8 mouse cellular contexts compared by ENCODE assay signal in the genomic region with DNA sequence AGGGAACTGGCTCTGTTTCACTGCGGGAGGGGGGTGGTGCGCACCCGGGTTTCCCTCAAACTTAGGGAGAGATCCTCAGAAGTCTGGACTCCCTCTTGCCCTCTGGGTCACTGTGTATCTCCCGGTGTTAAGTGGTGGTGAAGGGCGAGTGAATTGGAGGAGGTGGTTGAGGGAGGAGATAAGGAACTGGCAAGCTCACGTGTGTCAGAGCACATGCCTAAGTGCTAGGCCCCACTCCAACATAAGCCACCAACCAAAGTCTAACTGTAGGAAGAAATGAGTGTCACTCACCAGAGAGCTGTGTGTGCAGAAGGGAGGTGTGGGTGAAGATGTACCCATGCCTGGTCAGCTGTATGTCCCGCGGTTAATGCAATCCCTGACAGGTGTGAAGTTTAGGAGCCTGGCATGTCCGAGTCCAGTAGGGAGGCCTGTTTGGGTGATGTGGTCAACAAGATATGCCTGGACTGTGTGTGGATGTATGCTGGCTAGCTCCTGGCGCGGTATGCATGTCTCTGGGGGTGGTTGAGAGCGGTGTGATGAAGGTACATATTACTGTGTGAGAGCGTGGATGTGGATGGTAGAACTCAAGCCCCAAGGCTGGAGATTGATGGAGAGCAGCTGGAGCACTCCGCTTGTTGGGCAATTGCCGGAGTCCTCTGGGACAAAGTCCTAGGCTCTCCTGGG. TPM values are rescaled to one million over a fixed set of nuclear protein-coding genes. Genes with fewer than 3 reads are reported as not detected.
DNase-seq lines count a peak whose midpoint lies in the region; ATAC-seq and TF ChIP-seq lines count a peak whose summit lies in the region.

No protein-coding gene starts in this region.

- TF ChIP-seq RAD21 in MEL (IDR thresholded peaks at IDR 0.05; ENCODE audit: low read depth, low read length) = no peak

- peak overlapping the region; percentile 95 to 96 for H3K4me3 ChIP-seq in MEL (ENCODE audit: control insufficient read depth in 1 of 2, insufficient read depth in 1 of 2, low read depth in 2 of 2, low read length in 2 of 2)
- H3K4me3 ChIP-seq in forebrain, postnatal 0 days (ENCODE audit: low read depth, low read length) = peak overlapping the region; percentile 46
- H3K4me3 ChIP-seq in kidney, embryonic 14.5 days (ENCODE audit: low read length) = peak overlapping the region; percentile 72

- 52% methylated on average over 15 of the region's 15 CpGs for WGBS in forebrain, postnatal 0 days
- 35% methylated on average over 15 of the region's 15 CpGs for WGBS in kidney, embryonic 14.5 days

- H3K27ac ChIP-seq in MEL (ENCODE audit: control insufficient read depth, low read depth, low read length) = peak overlapping the region; percentile 85
- H3K27ac ChIP-seq in forebrain, postnatal 0 days (ENCODE audit: low read depth, low read length) = peak overlapping the region; percentile 31; the same call in 1 of the 2 replicates
- peak overlapping the region; percentile 48; the same call in 1 of the 2 replicates for H3K27ac ChIP-seq in kidney, embryonic 14.5 days (ENCODE audit: low read depth, low read length)

- peak; percentile 20 to 71; a peak in 2 of 4 replicates for TF ChIP-seq POLR2A in MEL (IDR thresholded peaks at IDR 0.05; ENCODE audit: control insufficient read depth in 1 of 2, insufficient read depth in 1 of 2, low read depth in 1 of 2, low read length in 2 of 2, poor library complexity in 1 of 2)

- TF ChIP-seq EP300 in MEL (IDR thresholded peaks at IDR 0.05; ENCODE audit: low read depth in 1 of 2, low read length in 2 of 2) = peak in 1 of 2 experiments; percentile 51; a peak in 2 of 4 replicates

- no peak for TF ChIP-seq CTCF in MEL (IDR thresholded peaks at IDR 0.05 in 2 of 3, conservative IDR thresholded peaks at IDR 0.05 in 1 of 3; ENCODE audit: control insufficient read depth in 1 of 3, insufficient read depth in 1 of 3, low read depth in 2 of 3, low read length in 3 of 3, poor library complexity in 1 of 3, severe bottlenecking in 1 of 3)
- no peak for TF ChIP-seq CTCF in forebrain, postnatal 0 days (IDR thresholded peaks at IDR 0.05; ENCODE audit: low read depth)

- peaks cover 35% of the 10 kb centered on the region for H3K79me2 ChIP-seq in MEL (ENCODE audit: control insufficient read depth, insufficient read depth, low read length, poor library complexity)

- H3K27me3 ChIP-seq in MEL (ENCODE audit: control insufficient read depth in 1 of 2, insufficient read depth in 2 of 2, low read length in 2 of 2) = no peaks in the 10 kb centered on the region
- H3K27me3 ChIP-seq in forebrain, postnatal 0 days (ENCODE audit: insufficient read depth, low read length) = no peaks in the 10 kb centered on the region
- H3K27me3 ChIP-seq in kidney, embryonic 14.5 days (ENCODE audit: control insufficient read depth, insufficient read depth, low read length) = no peaks in the 10 kb centered on the region

- H3K9ac ChIP-seq in MEL (ENCODE audit: control insufficient read depth, low read depth, low read length, poor library complexity, severe bottlenecking) = peak overlapping the region; percentile 96
- H3K9ac ChIP-seq in forebrain, postnatal 0 days = peak overlapping the region; percentile 58
- H3K9ac ChIP-seq in kidney, embryonic 14.5 days (ENCODE audit: low read depth, low read length) = peak overlapping the region; percentile 77

- H3K36me3 ChIP-seq in MEL (ENCODE audit: control insufficient read depth in 1 of 2, insufficient read depth in 2 of 2, low read length in 2 of 2) = peaks cover 2 to 38% of the 10 kb centered on the region in 2 experiments; a peak in 3 of 4 replicates
- peaks cover 9% of the 10 kb centered on the region for H3K36me3 ChIP-seq in forebrain, postnatal 0 days (ENCODE audit: insufficient read depth)
- peaks cover 37% of the 10 kb centered on the region for H3K36me3 ChIP-seq in kidney, embryonic 14.5 days (ENCODE audit: control insufficient read depth, insufficient read depth, low read length)

- no peaks in the 10 kb centered on the region for H3K9me3 ChIP-seq in MEL (replicated peaks; ENCODE audit: insufficient read depth, low read length)
- no peaks in the 10 kb centered on the region for H3K9me3 ChIP-seq in forebrain, postnatal 0 days (ENCODE audit: low read length)
- H3K9me3 ChIP-seq in kidney, embryonic 14.5 days (ENCODE audit: control insufficient read depth, low read length) = no peaks in the 10 kb centered on the region

- DNase-seq in CD4-positive helper T cell, adult 2 months (ENCODE audit: low read depth, low spot score) = peak; percentile 48
- DNase-seq in MEL (ENCODE audit: low read depth, low spot score) = peak; percentile 80
- no peak for DNase-seq in forebrain, postnatal 0 days
- DNase-seq in lung, postnatal 25 days (ENCODE audit: low spot score) = peak; percentile 69
- no peak for DNase-seq in retina, embryonic 14.5 days (ENCODE audit: low spot score)
- no peak for DNase-seq in layer of hippocampus, adult 9-10 months (ENCODE audit: low spot score)
- DNase-seq in urinary bladder, postnatal 10 days (ENCODE audit: low spot score) = no peak

- peak overlapping the region; percentile 88 for H3K4me2 ChIP-seq in forebrain, postnatal 0 days (ENCODE audit: low read depth)
- H3K4me2 ChIP-seq in kidney, embryonic 14.5 days (replicated peaks; ENCODE audit: low read depth, low read length) = peak overlapping the region; percentile 79

- ATAC-seq in forebrain, postnatal 0 days = peak; percentile 5; the same call in 1 of the 2 replicates
- peak; percentile 12; the same call in 1 of the 2 replicates for ATAC-seq in kidney, embryonic 14.5 days (ENCODE audit: low FRiP score, low TSS enrichment)

- H3K4me1 ChIP-seq in MEL (ENCODE audit: control insufficient read depth in 1 of 2, insufficient read depth in 2 of 2, low read length in 2 of 2) = peaks cover 18 to 44% of the 10 kb centered on the region in 2 experiments
- H3K4me1 ChIP-seq in forebrain, postnatal 0 days (ENCODE audit: insufficient read depth) = peaks cover 18% of the 10 kb centered on the region
- H3K4me1 ChIP-seq in kidney, embryonic 14.5 days (ENCODE audit: control insufficient read depth, insufficient read depth, low read length) = peaks cover 25% of the 10 kb centered on the region

TF ChIP-seq in MEL, 35 proteins besides CTCF, POLR2A, EP300 and RAD21 (continues in another document):
- peak; percentile 65 for TF ChIP-seq TBP (IDR thresholded peaks at IDR 0.05; ENCODE audit: low read depth, low read length)
- TF ChIP-seq CHD2 (IDR thresholded peaks at IDR 0.05; ENCODE audit: low read length) = no peak
- TF ChIP-seq ETS1 (IDR thresholded peaks at IDR 0.05; ENCODE audit: low read depth, low read length) = peak; percentile 56
- TF ChIP-seq MXI1 (IDR thresholded peaks at IDR 0.05; ENCODE audit: low read depth, low read length) = peak; percentile 99
- peak; percentile 65 for TF ChIP-seq GATA1 (IDR thresholded peaks at IDR 0.05; ENCODE audit: low read depth, low read length)
- TF ChIP-seq HCFC1 (IDR thresholded peaks at IDR 0.05; ENCODE audit: low read depth, low read length) = 0 out of 2 replicates have a peak, but pooled peaks have one; percentile 43
- TF ChIP-seq E2F4 (IDR thresholded peaks at IDR 0.05; ENCODE audit: borderline replicate concordance, low read depth, low read length) = no peak
- TF ChIP-seq RCOR1 (IDR thresholded peaks at IDR 0.05; ENCODE audit: low read depth, low read length) = 0 out of 2 replicates have a peak, but pooled peaks have one; percentile 8
- peak; percentile 55; the same call in 1 of the 2 replicates for TF ChIP-seq TCF12 (IDR thresholded peaks at IDR 0.05; ENCODE audit: low read depth, low read length)
- TF ChIP-seq CHD1 (IDR thresholded peaks at IDR 0.05; ENCODE audit: low read depth, low read length) = no peak

RNA-seq across cellular contexts. Expression of gene Elovl1, which starts 0.8 kb away (rescaled TPM):
- total RNA-seq in MEL (2012; rRNA removed) = 93.5 and 134 TPM in 2 replicates
- polyA plus RNA-seq in MEL (2012; ENCODE audit: insufficient read depth in 1 of 2, insufficient read length in 2 of 2, low read depth in 1 of 2, low replicate concordance in 2 of 2, missing spikeins in 1 of 2) = 100 to 1,000 TPM; 246 to 391 TPM
- total RNA-seq in forebrain, postnatal 0 days (2014; rRNA removed) = 10.2 and 13.9 TPM in 2 replicates
- polyA plus RNA-seq in forebrain, postnatal 0 days (2015; fragmentation: Nextera tagmentation; extraction: Ambion mirVana) = 22.2 and 22.3 TPM in 2 replicates
- 72.0 and 82.7 TPM in 2 replicates for polyA plus RNA-seq in kidney, embryonic 14.5 days (2014; fragmentation: Nextera tagmentation; extraction: Ambion mirVana)

RNA-seq across cellular contexts. Expression of gene Cdc20, which starts 8.5 kb away (rescaled TPM):
- 189 and 211 TPM in 2 replicates for total RNA-seq in MEL (2012; rRNA removed)
- 100 to 1,000 TPM in 1 of 2 experiments, not detected in 1; 247 TPM for polyA plus RNA-seq in MEL (2012; ENCODE audit: insufficient read depth in 1 of 2, insufficient read length in 2 of 2, low read depth in 1 of 2, low replicate concordance in 2 of 2, missing spikeins in 1 of 2)
- 17.6 and 21.6 TPM in 2 replicates for total RNA-seq in forebrain, postnatal 0 days (2014; rRNA removed)
- polyA plus RNA-seq in forebrain, postnatal 0 days (2015; fragmentation: Nextera tagmentation; extraction: Ambion mirVana) = 24.1 and 27.1 TPM in 2 replicates
- 218 and 287 TPM in 2 replicates for polyA plus RNA-seq in kidney, embryonic 14.5 days (2014; fragmentation: Nextera tagmentation; extraction: Ambion mirVana)

RNA-seq across cellular contexts. Expression of gene Med8, which starts 19.5 kb away (rescaled TPM):
- total RNA-seq in MEL (2012; rRNA removed) = 143 and 159 TPM in 2 replicates
- 100 to 1,000 TPM in 1 of 2 experiments, 10 to 100 TPM in 1; 84.2 to 134 TPM for polyA plus RNA-seq in MEL (2012; ENCODE audit: insufficient read depth in 1 of 2, insufficient read length in 2 of 2, low read depth in 1 of 2, low replicate concordance in 2 of 2, missing spikeins in 1 of 2)
- 79.6 and 82.9 TPM in 2 replicates for total RNA-seq in forebrain, postnatal 0 days (2014; rRNA removed)
- 86.6 and 96.2 TPM in 2 replicates for polyA plus RNA-seq in forebrain, postnatal 0 days (2015; fragmentation: Nextera tagmentation; extraction: Ambion mirVana)
- polyA plus RNA-seq in kidney, embryonic 14.5 days (2014; fragmentation: Nextera tagmentation; extraction: Ambion mirVana) = 103 TPM in 2 replicates

RNA-seq across cellular contexts. Expression of gene Szt2, which starts 19.6 kb away (rescaled TPM):
- 5.7 and 7.3 TPM in 2 replicates for total RNA-seq in MEL (2012; rRNA removed)
- 10 to 100 TPM in 1 of 2 experiments, not detected in 1; 24.0 TPM for polyA plus RNA-seq in MEL (2012; ENCODE audit: insufficient read depth in 1 of 2, insufficient read length in 2 of 2, low read depth in 1 of 2, low replicate concordance in 2 of 2, missing spikeins in 1 of 2)
- 13.5 and 21.1 TPM in 2 replicates for total RNA-seq in forebrain, postnatal 0 days (2014; rRNA removed)
- 1.6 and 3.4 TPM in 2 replicates for polyA plus RNA-seq in forebrain, postnatal 0 days (2015; fragmentation: Nextera tagmentation; extraction: Ambion mirVana)
- polyA plus RNA-seq in kidney, embryonic 14.5 days (2014; fragmentation: Nextera tagmentation; extraction: Ambion mirVana) = 8.7 and 13.7 TPM in 2 replicates

RNA-seq across cellular contexts. Expression of gene Mpl, which starts 28.6 kb away (rescaled TPM):
- 0.04 TPM in 1 of 2 replicates, not detected in the other for total RNA-seq in MEL (2012; rRNA removed)
- polyA plus RNA-seq in MEL (2012; ENCODE audit: insufficient read depth in 1 of 2, insufficient read length in 2 of 2, low read depth in 1 of 2, low replicate concordance in 2 of 2, missing spikeins in 1 of 2) = under 1 TPM in 1 of 2 experiments, not detected in 1; 0.04 TPM
- total RNA-seq in forebrain, postnatal 0 days (2014; rRNA removed) = not detected in 2 replicates
- polyA plus RNA-seq in forebrain, postnatal 0 days (2015; fragmentation: Nextera tagmentation; extraction: Ambion mirVana) = 0.10 TPM in 1 of 2 replicates, not detected in the other
- polyA plus RNA-seq in kidney, embryonic 14.5 days (2014; fragmentation: Nextera tagmentation; extraction: Ambion mirVana) = 0.23 TPM in 1 of 2 replicates, not detected in the other

Comparison
In these comparisons a context has a peak if more than half of its experiments do, and no peak if none do; other contexts are left out.
1. DNase-seq: peak in CD4-positive helper T cell, adult 2 months (single experiment), MEL (single experiment) and lung, postnatal 25 days (single experiment); none in forebrain, postnatal 0 days (single experiment), retina, embryonic 14.5 days (single experiment), layer of hippocampus, adult 9-10 months (single experiment) and urinary bladder, postnatal 10 days (single experiment).
2. H3K27ac ChIP-seq: peak in every context shown above with its lines; median percentile 85 in MEL; 48 in kidney, embryonic 14.5 days; 31 in forebrain, postnatal 0 days.
3. Peak in every context shown above with its lines, with median percentiles within 50 percentile points of each other: H3K4me3 ChIP-seq and H3K9ac ChIP-seq.